Mouse (Mus musculus) MEL (cell line): ENCODE measurements at regions not wholly inside any gene's neighbourhood (a gene's known extent, or its start where the extent isn't known, plus 50 kb on each side); places are given as distances from the start of the nearest gene placed in this dataset.

ENCODE experiments used
- DNase-seq: peaks from one replicate; pipeline ENCODE4 v3.0.0; 2011; ENCODE audit warnings: low read depth, low spot score
- H3K27ac ChIP-seq: 2 replicates; pipeline ENCODE4 v1.5.1; 2012; ENCODE audit warnings: low read depth, mild to moderate bottlenecking, control low read depth, low read length, moderate library complexity; ENCODE audit not compliant: control insufficient read depth
- H3K27me3 ChIP-seq, 2 experiments: fragments of 150-350 bp in 1 of 2; sonication (generic) in 1 of 2; 2 replicates each; pipeline ENCODE4 v1.6.1; 2012; ENCODE audit warnings: low read length in 2 of 2, mild to moderate bottlenecking in 2 of 2, improper control_type of control experiment in 1 of 2, moderate library complexity in 1 of 2; ENCODE audit not compliant: insufficient read depth in 2 of 2, control insufficient read depth in 1 of 2
- H3K36me3 ChIP-seq, 2 experiments: 2 replicates each; pipeline ENCODE4 v1.6.1; 2012 to 2014; ENCODE audit warnings: low read length in 2 of 2, improper control_type of control experiment in 1 of 2, inconsistent platforms in 1 of 2, mild to moderate bottlenecking in 1 of 2; ENCODE audit not compliant: insufficient read depth in 2 of 2, control insufficient read depth in 1 of 2
- H3K4me1 ChIP-seq, 2 experiments: fragments of 150-350 bp in 1 of 2; sonication (generic) in 1 of 2; 2 replicates each; pipeline ENCODE4 v1.6.1; 2012; ENCODE audit warnings: low read length in 2 of 2, improper control_type of control experiment in 1 of 2, mild to moderate bottlenecking in 1 of 2; ENCODE audit not compliant: insufficient read depth in 2 of 2, control insufficient read depth in 1 of 2
- H3K4me3 ChIP-seq, 2 experiments: fragments of 150-350 bp in 1 of 2; sonication (generic) in 1 of 2; 2 replicates each; pipeline ENCODE4 v1.5.1; 2012; ENCODE audit warnings: low read depth in 2 of 2, low read length in 2 of 2, mild to moderate bottlenecking in 2 of 2, moderate library complexity in 2 of 2, control low read depth in 1 of 2, improper control_type of control experiment in 1 of 2; ENCODE audit not compliant: control insufficient read depth in 1 of 2, insufficient read depth in 1 of 2
- H3K79me2 ChIP-seq: 2 replicates; pipeline ENCODE4 v1.6.1; 2012; ENCODE audit warnings: mild to moderate bottlenecking, low read length, moderate library complexity; ENCODE audit not compliant: control insufficient read depth, poor library complexity, insufficient read depth
- H3K9ac ChIP-seq: 2 replicates; pipeline ENCODE4 v1.6.1; 2012; ENCODE audit warnings: low read depth, mild to moderate bottlenecking, control low read depth, low read length, moderate library complexity; ENCODE audit not compliant: control insufficient read depth, poor library complexity, severe bottlenecking
- H3K9me3 ChIP-seq: fragments of 150-350 bp; sonication (generic); replicated peaks from 2 replicates; pipeline ENCODE4 v1.6.1; 2012; ENCODE audit warnings: mild to moderate bottlenecking, low read length, improper control_type of control experiment, moderate library complexity; ENCODE audit not compliant: insufficient read depth
- CHD1 ChIP-seq: IDR thresholded peaks from 2 replicates; pipeline ENCODE4 v1.6.1; 2012; ENCODE audit warnings: low read depth, mild to moderate bottlenecking, inconsistent platforms, low read length, improper control_type of control experiment
- CHD2 ChIP-seq: IDR thresholded peaks from 2 replicates; pipeline ENCODE4 v1.6.1; 2011; ENCODE audit warnings: low read length, improper control_type of control experiment
- E2F4 ChIP-seq: IDR thresholded peaks from 2 replicates; pipeline ENCODE4 v1.6.1; 2011; ENCODE audit warnings: low read depth, low read length, improper control_type of control experiment, borderline replicate concordance
- ELF1 ChIP-seq: IDR thresholded peaks from 2 replicates; pipeline ENCODE4 v1.6.1; 2014; ENCODE audit warnings: low read depth, mild to moderate bottlenecking, inconsistent platforms, low read length, improper control_type of control experiment, moderate library complexity
- GABPA ChIP-seq: IDR thresholded peaks from 2 replicates; pipeline ENCODE4 v1.6.1; 2012; ENCODE audit warnings: low read depth, mild to moderate bottlenecking, inconsistent platforms, low read length, improper control_type of control experiment, moderate library complexity
- GATA1 ChIP-seq: IDR thresholded peaks from 2 replicates; pipeline ENCODE4 v1.6.1; 2011; ENCODE audit warnings: low read depth, low read length, improper control_type of control experiment
- HCFC1 ChIP-seq: IDR thresholded peaks from 2 replicates; pipeline ENCODE4 v1.6.1; 2012; ENCODE audit warnings: low read depth, mild to moderate bottlenecking, inconsistent platforms, low read length, improper control_type of control experiment, moderate library complexity
- NELFE ChIP-seq: IDR thresholded peaks from 2 replicates; pipeline ENCODE4 v1.6.1; 2011; ENCODE audit warnings: low read depth, low read length, improper control_type of control experiment
- POLR2A ChIP-seq, 2 experiments: IDR thresholded peaks; 2 replicates each; pipeline ENCODE4 v1.6.1; 2011 to 2012; ENCODE audit warnings: low read length in 2 of 2, mild to moderate bottlenecking in 2 of 2, control low read depth in 1 of 2, improper control_type of control experiment in 1 of 2, low read depth in 1 of 2, moderate library complexity in 1 of 2; ENCODE audit not compliant: control insufficient read depth in 1 of 2, insufficient read depth in 1 of 2, poor library complexity in 1 of 2
- POLR2AphosphoS5 ChIP-seq: IDR thresholded peaks from 2 replicates; pipeline ENCODE4 v1.6.1; 2012; ENCODE audit warnings: low read depth, borderline replicate concordance, mild to moderate bottlenecking, inconsistent platforms, low read length, moderate library complexity, mixed read lengths
- SIN3A ChIP-seq: IDR thresholded peaks from 2 replicates; pipeline ENCODE4 v1.6.1; 2012; ENCODE audit warnings: low read length, improper control_type of control experiment, inconsistent platforms
- SMC3 ChIP-seq: IDR thresholded peaks from 2 replicates; pipeline ENCODE4 v1.6.1; 2011; ENCODE audit warnings: low read depth, low read length, improper control_type of control experiment
- TAL1 ChIP-seq: IDR thresholded peaks from 2 replicates; pipeline ENCODE4 v1.6.1; 2012; ENCODE audit warnings: mild to moderate bottlenecking, inconsistent platforms, low read length, moderate library complexity, mixed read lengths
- USF2 ChIP-seq, 2 experiments: IDR thresholded peaks; 2 replicates each; pipeline ENCODE4 v1.6.1; 2011 to 2012; ENCODE audit warnings: improper control_type of control experiment in 2 of 2, low read length in 2 of 2, borderline replicate concordance in 1 of 2, inconsistent platforms in 1 of 2, low read depth in 1 of 2, mild to moderate bottlenecking in 1 of 2; ENCODE audit not compliant: insufficient read depth in 1 of 2
- ZC3H11A ChIP-seq: IDR thresholded peaks from 2 replicates; pipeline ENCODE4 v1.6.1; 2012; ENCODE audit warnings: low read depth, mild to moderate bottlenecking, inconsistent platforms, low read length, improper control_type of control experiment
- ZKSCAN1 ChIP-seq: IDR thresholded peaks from 2 replicates; pipeline ENCODE4 v1.6.1; 2012; ENCODE audit warnings: low read depth, mild to moderate bottlenecking, inconsistent platforms, low read length, improper control_type of control experiment, moderate library complexity
- ZNF384 ChIP-seq: IDR thresholded peaks from 2 replicates; pipeline ENCODE4 v1.6.1; 2012; ENCODE audit warnings: low read depth, mild to moderate bottlenecking, inconsistent platforms, low read length, improper control_type of control experiment

DNA sequence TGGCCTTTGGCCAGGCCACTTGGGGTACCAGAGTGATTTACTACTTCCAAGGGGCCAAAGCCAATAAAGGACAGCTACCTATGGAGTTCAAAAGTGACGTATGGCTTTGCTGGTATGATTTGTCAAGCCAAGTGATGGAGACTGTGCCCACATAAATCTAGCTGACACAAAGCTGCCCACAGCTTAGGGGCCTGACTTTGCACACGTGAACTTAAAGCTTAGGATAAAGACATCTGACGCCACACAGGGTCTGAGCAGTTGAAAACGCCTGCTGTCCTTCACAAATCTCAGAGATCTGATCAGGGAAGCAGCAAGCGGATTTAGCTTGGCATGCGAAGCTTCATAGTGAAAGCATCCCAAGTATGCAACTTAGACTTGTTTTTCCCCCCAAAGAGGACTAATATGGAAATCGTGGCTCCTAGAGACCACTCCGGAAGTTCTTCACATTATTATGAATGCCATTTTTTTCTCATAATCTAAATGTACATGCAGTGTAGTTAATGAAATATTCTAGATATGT, 127.1 kb upstream of the Col8a1 start:
- H3K9ac ChIP-seq: no peak overlapping the region
- no peaks in the 10 kb centered on the region for H3K27me3 ChIP-seq
- no peaks in the 10 kb centered on the region for H3K79me2 ChIP-seq
- H3K27ac ChIP-seq: no peak overlapping the region
- no peak for DNase-seq
- H3K4me3 ChIP-seq: no peak overlapping the region
- no peaks in the 10 kb centered on the region for H3K4me1 ChIP-seq
- no peaks in the 10 kb centered on the region for H3K9me3 ChIP-seq
- TF ChIP-seq SMC3: no peak
- no peak for TF ChIP-seq CHD1
- TF ChIP-seq ZC3H11A: no peak
- no peak for TF ChIP-seq TAL1
- TF ChIP-seq POLR2A (IDR thresholded peaks at IDR 0.05; ENCODE audit: control insufficient read depth in 1 of 2, insufficient read depth in 1 of 2, low read depth in 1 of 2, low read length in 2 of 2, poor library complexity in 1 of 2): no peak
- no peak for TF ChIP-seq USF2 (IDR thresholded peaks at IDR 0.05; ENCODE audit: borderline replicate concordance in 1 of 2, insufficient read depth in 1 of 2, low read depth in 1 of 2, low read length in 2 of 2)
- TF ChIP-seq SIN3A: no peak
- TF ChIP-seq CHD2: no peak
- no peak for TF ChIP-seq ZNF384
- TF ChIP-seq NELFE: no peak
- no peaks in the 10 kb centered on the region for H3K36me3 ChIP-seq

DNA sequence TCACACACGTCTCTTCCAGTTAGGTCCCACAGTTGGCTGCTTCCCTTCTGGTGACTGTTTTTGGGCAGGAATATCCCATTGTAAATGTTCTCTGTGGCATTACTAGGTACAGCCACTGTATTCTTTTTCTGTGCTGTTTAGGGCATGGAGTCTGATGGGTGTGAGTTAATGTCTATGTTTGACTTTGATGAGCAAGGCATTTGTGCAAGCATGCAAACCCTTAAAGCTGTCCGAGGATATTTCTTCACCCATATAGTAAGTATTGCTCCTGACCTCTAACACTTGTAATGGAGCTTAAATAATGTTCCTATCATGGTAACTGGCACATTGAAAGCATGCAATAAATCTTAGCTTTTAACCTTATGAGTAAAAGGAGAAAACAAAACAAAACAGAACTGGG, 133.6 kb upstream of the Col8a1 start:
- Histone ChIP-seq H3K36me3 (no peaks in the 10 kb centered on the region), H3K9ac (no peak overlapping the region), H3K27ac (no peak overlapping the region)
- no peak for TF ChIP-seq GABPA
- no peak for TF ChIP-seq NELFE
- TF ChIP-seq ZNF384: no peak
- TF ChIP-seq E2F4: no peak
- TF ChIP-seq GATA1: no peak
- no peak for TF ChIP-seq CHD1
- TF ChIP-seq CHD2: no peak
- TF ChIP-seq USF2 (IDR thresholded peaks at IDR 0.05; ENCODE audit: borderline replicate concordance in 1 of 2, insufficient read depth in 1 of 2, low read depth in 1 of 2, low read length in 2 of 2): no peak
- TF ChIP-seq ZKSCAN1: no peak
- TF ChIP-seq HCFC1: no peak
- no peak for TF ChIP-seq ELF1
- TF ChIP-seq SIN3A: no peak
- TF ChIP-seq POLR2AphosphoS5: no peak
- TF ChIP-seq, all 39 proteins: peak for 0
- Histone ChIP-seq H3K4me1 (no peaks in the 10 kb centered on the region), H3K27me3 (no peaks in the 10 kb centered on the region; a peak in 1 of 4 replicates), H3K4me3 (no peak overlapping the region), H3K79me2 (no peaks in the 10 kb centered on the region), H3K9me3 (no peaks in the 10 kb centered on the region)
- no peak for DNase-seq
